Mouse (Mus musculus) testis, postnatal 10 days (tissue): ENCODE measurements at regions not wholly inside any gene's neighbourhood (a gene's known extent, or its start where the extent isn't known, plus 50 kb on each side); places are given as distances from the start of the nearest gene placed in this dataset.

Source experiments
- DNase-seq: peaks from one replicate; pipeline ENCODE4 v3.0.0; 2021; ENCODE audit warnings: low spot score

- peak; percentile 25 for DNase-seq
Observed at GRCm38 (mm10) chr6:84436716-84437115, 157.0 kb downstream of the Cyp26b1 start.

GRCm38 (mm10) chr6:84434532-84434931 lies 159.2 kb downstream of the Cyp26b1 start:
- DNase-seq, result peak; percentile 51

DNA sequence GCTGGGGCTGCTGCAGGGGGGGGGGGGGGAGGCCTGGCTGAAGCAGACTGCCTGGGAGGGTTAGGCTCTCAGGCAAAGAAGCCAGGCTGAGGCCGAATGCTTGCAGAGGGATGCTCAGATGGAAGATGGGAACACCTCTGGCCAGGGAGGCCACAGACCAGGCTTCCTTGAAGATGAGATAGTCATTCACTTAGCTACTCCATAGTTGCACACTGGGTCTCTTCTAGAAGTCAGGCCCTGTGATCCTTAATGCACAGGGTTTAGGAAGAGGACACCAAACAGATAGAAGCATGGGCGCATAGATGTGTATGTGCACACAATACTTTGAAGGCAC lies 162.1 kb downstream of the Cyp26b1 start:
- no peak for DNase-seq

GRCm38 (mm10) chr6:84430925-84431621 lies 162.6 kb downstream of the Cyp26b1 start:
- no peak for DNase-seq

DNA sequence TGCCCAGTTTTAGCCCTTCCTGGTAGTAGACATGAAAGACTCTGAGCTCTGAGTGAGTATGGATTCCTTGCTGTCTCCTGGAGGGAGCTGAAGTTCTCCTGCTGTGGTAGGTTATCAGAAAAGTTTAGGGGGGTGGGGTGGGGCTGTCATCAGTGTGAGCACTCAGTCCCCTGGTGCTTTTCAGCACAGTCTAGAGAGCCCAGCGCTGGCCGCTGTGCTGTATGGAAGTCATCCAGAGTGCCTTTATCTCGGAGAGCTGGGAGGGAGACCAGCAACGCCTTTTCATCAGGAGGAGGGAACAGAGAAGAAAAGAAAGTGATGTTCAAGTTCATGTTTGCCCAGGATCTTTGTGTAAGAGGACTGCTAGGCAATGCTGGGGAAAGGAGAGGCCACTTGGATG lies 163.6 kb downstream of the Cyp26b1 start:
- DNase-seq, result no peak

- DNase-seq, result no peak
Observed at GRCm38 (mm10) chr6:84429247-84429646, 164.5 kb downstream of the Cyp26b1 start.

- no peak for DNase-seq
Observed at GRCm38 (mm10) chr6:84426691-84427090, 167.0 kb downstream of the Cyp26b1 start.

DNA sequence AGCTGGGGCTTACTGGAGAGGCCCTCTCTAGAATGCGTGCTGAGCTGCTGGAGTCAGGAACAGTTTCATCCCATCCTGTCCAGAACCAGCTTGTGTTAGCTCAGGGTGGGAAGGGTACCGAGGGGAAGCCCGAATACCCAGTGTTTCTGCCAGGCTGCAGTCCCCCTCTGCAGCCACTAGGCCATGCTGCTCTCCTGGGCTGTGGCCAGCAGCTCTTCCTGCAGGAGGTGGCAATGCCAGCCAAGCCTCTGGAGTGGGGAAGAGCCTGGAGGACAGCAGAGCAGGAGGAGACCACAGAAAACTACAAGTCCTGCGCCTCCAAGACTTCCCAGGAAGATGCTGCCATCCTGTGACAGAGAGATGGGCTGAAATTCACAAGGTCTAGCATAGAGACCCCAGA lies 167.9 kb downstream of the Cyp26b1 start:
- DNase-seq, result peak; percentile 60

DNA sequence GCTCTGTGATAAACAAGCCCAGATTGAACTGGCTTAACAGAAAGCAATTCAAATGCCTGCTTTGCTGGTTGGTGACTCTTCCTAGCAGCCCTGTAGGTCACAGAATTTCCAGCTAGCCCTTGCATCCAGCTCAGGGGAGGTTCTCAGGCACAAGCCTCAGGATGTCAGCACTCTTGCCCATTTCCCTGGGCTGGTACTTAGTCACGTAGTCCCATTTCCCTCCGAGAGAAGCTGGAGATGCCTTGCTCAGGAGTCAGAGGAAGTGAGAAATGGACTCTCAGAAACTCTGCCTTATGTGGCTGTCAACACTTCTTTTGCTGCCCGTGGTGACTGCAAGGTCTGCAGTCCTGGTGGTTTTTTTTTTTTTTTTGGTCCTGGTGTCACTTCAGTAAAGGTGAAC lies 170.8 kb downstream of the Cyp26b1 start:
- no peak for DNase-seq

GRCm38 (mm10) chr6:84419691-84420090 lies 174.0 kb downstream of the Cyp26b1 start:
- no peak for DNase-seq

DNA sequence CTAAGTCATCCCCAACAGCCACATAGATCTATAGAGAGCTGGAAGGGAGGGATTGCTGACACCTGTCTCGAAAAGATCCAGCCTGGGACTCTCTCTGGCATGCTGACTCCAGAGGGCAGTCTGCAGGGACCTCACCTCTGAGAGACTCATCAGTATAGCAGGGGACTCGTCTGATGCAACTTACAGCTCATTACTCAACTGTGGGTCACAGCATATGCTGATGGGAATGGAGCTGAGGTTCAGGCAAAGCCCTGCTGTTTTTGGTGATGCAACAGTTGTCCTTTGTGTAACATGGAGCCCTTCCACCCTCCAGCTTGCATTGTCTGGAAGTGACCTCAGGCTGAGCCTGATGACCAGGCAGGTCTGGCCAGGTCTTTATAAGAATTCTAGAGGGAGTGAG lies 174.4 kb downstream of the Cyp26b1 start:
- DNase-seq, result no peak

- DNase-seq, result no peak
Observed at GRCm38 (mm10) chr6:84416992-84417636, 176.6 kb downstream of the Cyp26b1 start.

DNA sequence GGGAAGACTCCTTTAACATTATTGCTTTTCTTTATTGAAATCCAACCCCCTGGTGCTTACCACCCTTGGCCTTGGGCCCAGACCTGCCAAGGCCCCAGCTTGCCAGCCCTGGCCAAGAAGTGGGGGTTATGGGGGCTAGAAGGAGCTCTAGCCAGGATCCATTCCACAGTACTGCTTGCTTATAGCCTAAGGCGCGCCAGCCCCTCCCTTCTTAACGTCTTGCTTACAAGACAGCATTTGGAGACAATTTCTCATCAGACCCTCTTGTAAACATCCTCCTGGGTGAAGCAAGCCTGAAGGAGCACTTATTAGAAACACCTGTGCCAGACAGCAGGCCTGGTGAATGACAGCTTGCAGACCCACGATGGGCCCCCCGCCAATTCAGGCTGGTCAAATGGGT lies 179.3 kb downstream of the Cyp26b1 start:
- no peak for DNase-seq

- DNase-seq, result no peak
Observed at GRCm38 (mm10) chr6:84409863-84410513, 183.7 kb downstream of the Cyp26b1 start.

DNA sequence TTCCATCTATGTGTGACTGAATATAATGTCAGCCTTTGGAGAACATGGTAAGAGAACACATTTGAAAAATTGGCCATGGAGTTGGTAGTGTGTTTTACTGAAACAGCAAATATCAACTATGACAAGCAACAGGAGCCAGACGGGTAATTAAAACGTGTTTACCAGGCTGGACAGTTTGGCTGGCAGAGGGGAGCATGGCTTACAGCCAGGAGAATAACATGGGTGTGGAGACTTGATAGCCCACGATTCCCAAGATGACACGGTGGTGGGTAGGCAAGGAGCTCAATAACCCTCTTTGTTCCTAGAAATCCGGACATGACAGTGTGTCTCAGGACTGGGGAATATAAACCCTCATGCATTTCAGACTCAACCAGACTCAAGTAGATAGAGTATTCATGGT lies 185.2 kb downstream of the Cyp26b1 start:
- no peak for DNase-seq

DNA sequence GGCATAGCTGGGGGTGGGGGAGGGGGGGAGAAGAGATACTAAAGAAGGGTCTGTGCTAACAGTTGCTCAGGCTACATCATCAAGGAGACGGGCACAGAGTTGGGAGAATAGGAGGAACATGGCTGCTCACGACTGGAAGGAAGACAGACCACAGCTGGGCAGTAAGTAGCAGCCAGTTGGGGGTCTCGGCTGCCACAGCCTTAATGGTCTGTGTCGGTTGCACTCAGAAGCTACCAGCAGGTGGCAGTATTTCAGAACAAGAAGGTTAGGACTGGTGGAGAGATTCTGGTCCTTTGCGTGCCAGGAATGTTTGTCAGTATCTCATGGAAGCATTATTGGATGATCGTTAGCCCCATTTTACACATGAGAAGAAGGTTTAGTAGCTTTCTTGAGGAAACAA lies 185.9 kb downstream of the Cyp26b1 start:
- peak; percentile 76 for DNase-seq

- no peak for DNase-seq
Observed at GRCm38 (mm10) chr6:84404695-84405094, 189.0 kb downstream of the Cyp26b1 start.

DNA sequence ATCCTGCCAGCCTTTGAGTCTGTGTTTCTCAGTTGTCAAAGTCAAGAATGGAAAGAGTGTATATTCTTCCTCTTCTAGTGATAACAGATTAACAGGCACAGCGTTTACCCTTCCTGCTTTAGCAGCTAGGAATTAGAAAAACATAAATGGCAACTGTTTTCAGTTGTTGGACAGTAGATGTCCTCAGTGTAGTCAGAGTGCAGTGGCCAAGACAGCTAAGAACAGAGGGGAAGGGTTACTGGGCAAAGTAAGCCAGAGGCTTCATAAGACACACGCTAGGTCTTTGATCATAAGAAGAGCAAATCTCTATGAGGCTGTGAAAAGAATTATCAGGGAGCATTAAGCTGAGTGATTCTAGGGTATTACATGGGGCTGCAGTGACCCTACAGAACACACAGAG lies 191.3 kb downstream of the Cyp26b1 start:
- no peak for DNase-seq

- DNase-seq, result no peak
Observed at GRCm38 (mm10) chr6:84394496-84395090, 199.1 kb downstream of the Cyp26b1 start.

- DNase-seq, result no peak
Observed at GRCm38 (mm10) chr6:84393519-84394231, 200.0 kb downstream of the Cyp26b1 start.

- DNase-seq, result peak; percentile 59
Observed at GRCm38 (mm10) chr6:84392752-84393511, 200.8 kb downstream of the Cyp26b1 start.

GRCm38 (mm10) chr6:84391016-84391415 lies 202.7 kb downstream of the Cyp26b1 start:
- DNase-seq, result no peak
